Mouse (Mus musculus) embryonic facial prominence, embryonic 12.5 days (tissue): ENCODE measurements around the gene Tbxa2r. TPM values are rescaled to one million over a fixed set of nuclear protein-coding genes. Genes with fewer than 3 reads are reported as not detected.

Experiments
- ATAC-seq: fragments of 200-750 bp; cut with Nextera tagmentation; 2 replicates; pipeline ENCODE4 v1.8.0; 2017; ENCODE audit not compliant: insufficient number of reproducible peaks, insufficient read depth, low FRiP score, low TSS enrichment
- H3K27ac ChIP-seq: fragments of 300-500 bp; sonication (generic); 2 replicates; pipeline ENCODE4 v1.5.1; 2016; ENCODE audit warnings: mild to moderate bottlenecking
- H3K27me3 ChIP-seq: fragments of 300-500 bp; sonication (generic); 2 replicates; pipeline ENCODE4 v1.6.1; 2016; ENCODE audit warnings: mild to moderate bottlenecking, moderate library complexity
- H3K36me3 ChIP-seq: fragments of 300-500 bp; sonication (generic); 2 replicates; pipeline ENCODE4 v1.6.1; 2016; ENCODE audit warnings: mild to moderate bottlenecking
- H3K4me1 ChIP-seq: fragments of 300-500 bp; sonication (generic); 2 replicates; pipeline ENCODE4 v1.6.1; 2016
- H3K4me2 ChIP-seq: fragments of 300-500 bp; sonication (generic); replicated peaks from 2 replicates; pipeline ENCODE4 v1.6.1; 2016; ENCODE audit warnings: mild to moderate bottlenecking, moderate library complexity
- H3K4me3 ChIP-seq: fragments of 300-500 bp; sonication (generic); 2 replicates; pipeline ENCODE4 v1.5.1; 2016; ENCODE audit warnings: mild to moderate bottlenecking
- H3K9ac ChIP-seq: fragments of 300-500 bp; sonication (generic); 2 replicates; pipeline ENCODE4 v1.6.1; 2016; ENCODE audit warnings: mild to moderate bottlenecking, moderate library complexity
- H3K9me3 ChIP-seq: fragments of 300-500 bp; sonication (generic); 2 replicates; pipeline ENCODE4 v1.6.1; 2016; ENCODE audit warnings: mild to moderate bottlenecking, moderate library complexity
- WGBS: fragments of 180-500 bp; shearing (Covaris S2); methylation state at CpG from one replicate; pipeline ENCODE4 v1.1.7; 2016; 5-methylcytosine and 5-hydroxymethylcytosine counted together
- polyA plus RNA-seq: library from polyadenylated mRNA; unstranded; fragments of >200 nt; fragmentation: Nextera tagmentation; extraction: Ambion mirVana; gene quantifications from 2 replicates; pipeline ENCODE4 v1.2.1, GENCODE M21; 2016

The Tbxa2r gene
- polyA plus RNA-seq, 1 experiment from 2014 or later = 3.1 TPM

DNA sequence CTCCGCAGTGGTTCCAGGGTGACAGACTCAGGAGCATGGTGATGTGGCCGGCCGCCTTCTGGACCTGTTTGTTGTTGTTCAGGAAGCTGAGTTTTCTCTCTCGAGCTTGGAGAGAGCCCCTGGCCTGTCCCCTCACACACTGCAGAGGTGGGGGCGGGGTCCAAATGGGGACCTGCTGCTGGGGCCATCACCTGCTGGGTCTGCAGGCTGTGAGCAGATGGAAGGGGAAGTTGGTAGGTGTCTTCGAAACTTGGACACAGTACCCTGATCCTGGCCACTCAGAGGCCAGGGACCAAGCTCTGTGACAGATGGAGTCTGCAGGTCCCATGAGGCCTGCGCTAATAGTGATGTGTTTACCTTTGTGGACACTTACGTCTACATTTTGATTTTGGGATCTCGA lies 27.2 kb upstream of the Tbxa2r start:
- Histone ChIP-seq H3K27ac (no peak overlapping the region), H3K4me1 (0 out of 2 replicates have a peak, but pooled peaks cover 23% of the 10 kb centered on the region), H3K27me3 (no peaks in the 10 kb centered on the region), H3K36me3 (peaks cover 17% of the 10 kb centered on the region), H3K9ac (no peak overlapping the region), H3K9me3 (no peaks in the 10 kb centered on the region), H3K4me3 (no peak overlapping the region), H3K4me2 (no peak overlapping the region)
- no peak for ATAC-seq
- WGBS = 76% methylated on average over 9 of the region's 9 CpGs

DNA sequence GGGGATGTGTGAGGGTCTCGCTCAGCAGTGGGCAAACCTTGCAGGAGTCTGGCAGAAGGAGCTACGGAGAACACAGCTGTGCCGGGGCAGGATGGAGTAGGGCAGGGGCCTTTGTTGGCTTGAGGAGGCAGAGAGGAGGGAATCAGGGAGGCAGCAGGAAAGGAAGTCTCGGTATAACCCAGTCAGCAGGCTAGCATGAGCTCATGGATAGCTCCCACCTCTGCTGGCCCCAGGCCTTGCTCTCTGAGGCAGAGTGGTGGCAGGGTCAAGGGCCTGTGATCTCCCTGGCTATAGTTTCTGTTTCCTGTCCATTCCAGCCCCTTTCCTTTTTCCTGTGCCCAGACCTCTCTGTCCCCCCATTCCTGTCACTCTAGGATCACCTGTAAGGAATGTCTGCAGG lies 26.2 kb upstream of the Tbxa2r start:
- H3K4me1 ChIP-seq = 0 out of 2 replicates have a peak, but pooled peaks cover 21% of the 10 kb centered on the region
- no peak for ATAC-seq
- H3K36me3 ChIP-seq = peaks cover 26% of the 10 kb centered on the region
- H3K9me3 ChIP-seq = no peaks in the 10 kb centered on the region
- no peaks in the 10 kb centered on the region for H3K27me3 ChIP-seq
- peak overlapping the region; percentile 51 for H3K27ac ChIP-seq
- no peak overlapping the region for H3K4me2 ChIP-seq
- H3K4me3 ChIP-seq = no peak overlapping the region
- WGBS = 61% methylated on average over 4 of the region's 4 CpGs
- no peak overlapping the region for H3K9ac ChIP-seq

DNA sequence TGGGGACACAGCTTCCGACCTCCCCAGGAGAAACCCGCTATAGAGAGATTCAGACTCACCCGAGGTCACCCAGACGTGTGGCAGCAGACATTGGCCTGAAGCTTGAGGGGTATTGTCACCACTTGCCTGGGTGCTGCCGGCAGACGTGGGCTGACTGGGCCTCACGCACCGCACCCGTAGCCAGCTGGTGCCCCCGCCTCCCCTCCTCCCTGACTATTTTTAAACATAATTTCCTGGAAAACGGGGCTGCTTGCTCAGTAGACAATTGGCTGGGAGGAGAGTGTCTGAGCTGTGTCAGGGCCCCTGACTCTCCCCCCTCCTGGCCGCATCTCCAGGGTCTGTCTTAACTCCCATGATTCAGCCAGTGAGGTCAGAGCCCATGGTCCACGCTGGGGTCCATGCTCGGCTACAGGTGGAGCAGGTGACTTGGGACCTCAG lies 25.7 kb upstream of the Tbxa2r start:
- WGBS = 67% methylated on average over 14 of the region's 14 CpGs
- H3K9me3 ChIP-seq = no peaks in the 10 kb centered on the region
- 0 out of 2 replicates have a peak, but pooled peaks cover 18% of the 10 kb centered on the region for H3K4me1 ChIP-seq
- H3K36me3 ChIP-seq = peaks cover 31% of the 10 kb centered on the region
- no peak overlapping the region for H3K27ac ChIP-seq
- no peak overlapping the region for H3K4me2 ChIP-seq
- no peaks in the 10 kb centered on the region for H3K27me3 ChIP-seq
- ATAC-seq = no peak
- H3K4me3 ChIP-seq = no peak overlapping the region
- no peak overlapping the region for H3K9ac ChIP-seq

- WGBS = 72% methylated on average over 10 of the region's 10 CpGs
- H3K36me3 ChIP-seq = peaks cover 36% of the 10 kb centered on the region
- H3K4me1 ChIP-seq = 0 out of 2 replicates have a peak, but pooled peaks cover 18% of the 10 kb centered on the region
- no peaks in the 10 kb centered on the region for H3K9me3 ChIP-seq
- no peak overlapping the region for H3K4me3 ChIP-seq
- H3K27ac ChIP-seq = no peak overlapping the region
- H3K4me2 ChIP-seq = no peak overlapping the region
- no peak overlapping the region for H3K9ac ChIP-seq
- ATAC-seq = no peak
- H3K27me3 ChIP-seq = no peaks in the 10 kb centered on the region
These were observed 25.3 kb upstream of the Tbxa2r start for GRCm38 (mm10) chr10:81303258-81303657.

DNA sequence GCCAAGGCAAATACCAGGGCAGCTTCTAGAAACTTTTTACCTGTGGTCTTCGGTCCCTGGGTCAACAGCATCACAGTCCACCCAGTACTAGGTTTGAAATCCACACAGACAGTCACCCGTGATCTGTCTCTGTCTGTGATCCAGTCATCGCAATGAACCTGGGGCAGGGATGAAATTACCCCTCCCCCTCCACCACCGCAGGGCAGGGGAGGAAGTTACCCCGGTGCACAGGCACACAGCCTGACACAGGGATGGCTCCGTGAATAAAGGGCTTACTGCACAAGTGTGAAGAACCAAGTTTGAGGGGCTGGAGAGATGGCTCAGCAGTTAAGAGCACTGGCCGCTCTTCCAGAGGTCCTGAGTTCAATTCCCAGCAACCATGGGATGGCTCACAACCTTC lies 24.8 kb upstream of the Tbxa2r start:
- Histone ChIP-seq H3K36me3 (peaks cover 41% of the 10 kb centered on the region), H3K9ac (no peak overlapping the region), H3K27ac (no peak overlapping the region), H3K9me3 (no peaks in the 10 kb centered on the region), H3K4me1 (0 out of 2 replicates have a peak, but pooled peaks cover 18% of the 10 kb centered on the region), H3K4me3 (no peak overlapping the region), H3K27me3 (no peaks in the 10 kb centered on the region), H3K4me2 (no peak overlapping the region)
- ATAC-seq = no peak
- 73% methylated on average over 7 of the region's 7 CpGs for WGBS

DNA sequence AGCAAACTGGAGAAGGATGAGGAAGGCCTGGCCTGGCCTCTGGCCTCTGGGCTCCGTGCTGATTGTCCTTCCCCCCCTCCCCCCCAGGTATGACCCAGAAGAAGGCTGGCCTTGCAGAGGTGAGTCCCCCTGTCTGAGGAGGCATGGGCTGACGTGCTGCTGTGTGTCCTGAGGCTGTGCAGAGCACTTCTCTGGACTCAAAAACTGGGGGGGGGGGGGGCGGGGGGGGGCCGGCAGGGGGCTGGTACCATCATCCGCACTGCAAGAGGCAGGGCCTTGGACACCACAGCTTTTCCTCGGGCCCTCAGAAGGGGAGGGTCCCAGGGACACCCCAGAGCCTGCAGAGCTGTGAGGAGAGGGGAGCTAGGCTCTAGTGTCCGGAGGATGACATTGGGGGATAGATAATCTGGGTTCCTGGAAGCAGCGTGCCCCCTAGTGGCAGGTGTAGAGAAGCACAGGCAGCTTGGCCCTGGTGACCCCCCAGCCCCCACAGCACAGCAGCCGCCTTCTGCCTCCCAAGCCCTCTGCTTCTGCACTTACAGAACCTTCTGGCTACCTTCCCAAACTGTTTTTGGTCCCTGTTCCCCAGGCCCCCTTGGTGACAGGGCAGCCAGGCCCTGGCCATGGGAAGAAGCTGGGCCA lies 23.8 kb upstream of the Tbxa2r start:
- no peak for ATAC-seq
- WGBS = 34% methylated on average over 7 of the region's 9 CpGs
- Histone ChIP-seq H3K4me1 (0 out of 2 replicates have a peak, but pooled peaks cover 11% of the 10 kb centered on the region), H3K4me3 (no peak overlapping the region), H3K36me3 (peaks cover 51% of the 10 kb centered on the region), H3K27me3 (no peaks in the 10 kb centered on the region), H3K9ac (no peak overlapping the region), H3K4me2 (no peak overlapping the region), H3K9me3 (no peaks in the 10 kb centered on the region), H3K27ac (no peak overlapping the region)

DNA sequence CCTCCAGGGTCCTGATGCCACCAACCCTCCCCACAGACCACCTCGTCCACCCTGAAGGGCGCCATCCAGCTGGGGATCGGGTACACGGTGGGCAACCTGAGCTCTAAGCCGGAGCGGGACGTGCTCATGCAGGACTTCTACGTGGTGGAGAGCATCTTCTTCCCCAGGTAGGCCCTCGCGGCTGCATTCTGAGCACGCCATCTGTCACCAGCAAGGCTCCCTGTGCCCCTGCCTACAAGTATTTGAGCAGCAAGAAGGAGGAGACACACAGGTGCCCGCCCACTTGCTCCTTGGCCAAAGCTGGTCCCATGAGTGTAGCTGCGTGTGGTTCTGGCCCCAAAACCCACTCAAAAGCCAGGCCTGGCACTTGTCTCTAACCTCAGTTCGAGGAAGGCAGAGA lies 22.9 kb upstream of the Tbxa2r start:
- Histone ChIP-seq H3K27ac (no peak overlapping the region), H3K4me1 (0 out of 2 replicates have a peak, but pooled peaks cover 11% of the 10 kb centered on the region), H3K9ac (no peak overlapping the region), H3K4me2 (no peak overlapping the region), H3K4me3 (no peak overlapping the region), H3K9me3 (no peaks in the 10 kb centered on the region), H3K36me3 (peaks cover 60% of the 10 kb centered on the region), H3K27me3 (no peaks in the 10 kb centered on the region)
- ATAC-seq = no peak
- WGBS = 92% methylated on average over 14 of the region's 14 CpGs

GRCm38 (mm10) chr10:81306173-81306668 lies 22.3 kb upstream of the Tbxa2r start:
- Histone ChIP-seq H3K9ac (no peak overlapping the region), H3K27me3 (no peaks in the 10 kb centered on the region), H3K4me2 (no peak overlapping the region), H3K27ac (no peak overlapping the region), H3K4me3 (no peak overlapping the region), H3K36me3 (peaks cover 66% of the 10 kb centered on the region), H3K4me1 (0 out of 2 replicates have a peak, but pooled peaks cover 11% of the 10 kb centered on the region), H3K9me3 (no peaks in the 10 kb centered on the region)
- WGBS = 94% methylated on average over 12 of the region's 12 CpGs
- no peak for ATAC-seq

DNA sequence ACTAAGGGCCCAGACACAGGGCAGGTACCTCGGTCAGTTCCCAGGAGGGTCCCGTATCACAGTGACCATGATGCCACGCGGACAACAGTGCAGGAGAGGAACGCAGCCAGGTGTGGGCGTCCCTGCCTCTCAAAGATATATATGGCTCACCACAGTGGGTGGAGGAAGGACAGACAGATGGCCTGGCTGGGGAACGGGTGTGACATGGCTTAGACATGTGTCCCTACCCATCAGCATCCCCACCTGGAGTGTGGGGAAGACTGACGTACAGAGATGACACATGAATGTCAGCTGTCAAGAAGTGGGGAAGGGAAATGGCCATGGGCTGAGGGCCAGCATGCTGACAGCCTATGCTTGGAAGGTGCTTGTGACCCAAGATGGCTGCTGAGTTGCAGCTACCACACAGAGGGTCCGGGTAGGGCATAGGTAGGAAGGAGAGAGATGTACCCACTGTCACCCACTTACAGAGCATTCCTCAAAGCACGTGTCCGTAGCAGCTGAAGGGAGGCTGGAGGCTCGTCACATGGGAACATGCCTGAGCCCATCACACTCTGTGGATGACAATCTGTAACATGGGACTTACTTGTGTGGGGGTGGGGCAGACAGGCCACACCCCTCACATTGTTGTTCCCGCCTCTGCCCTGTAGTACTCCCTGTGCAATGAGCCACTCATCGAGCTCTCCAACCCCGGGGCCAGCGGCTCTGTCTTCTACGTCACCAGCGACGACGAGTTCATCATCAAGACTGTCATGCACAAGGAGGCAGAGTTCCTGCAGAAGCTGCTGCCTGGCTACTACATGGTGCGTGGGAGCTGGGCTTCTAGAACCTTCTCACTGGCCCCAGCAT lies 21.5 kb upstream of the Tbxa2r start:
- Histone ChIP-seq H3K4me2 (no peak overlapping the region), H3K36me3 (peaks cover 68% of the 10 kb centered on the region), H3K27me3 (no peaks in the 10 kb centered on the region), H3K4me1 (0 out of 2 replicates have a peak, but pooled peaks cover 11% of the 10 kb centered on the region), H3K4me3 (no peak overlapping the region), H3K9ac (no peak overlapping the region), H3K9me3 (no peaks in the 10 kb centered on the region), H3K27ac (no peak overlapping the region)
- no peak for ATAC-seq
- 94% methylated on average over 21 of the region's 21 CpGs for WGBS

DNA sequence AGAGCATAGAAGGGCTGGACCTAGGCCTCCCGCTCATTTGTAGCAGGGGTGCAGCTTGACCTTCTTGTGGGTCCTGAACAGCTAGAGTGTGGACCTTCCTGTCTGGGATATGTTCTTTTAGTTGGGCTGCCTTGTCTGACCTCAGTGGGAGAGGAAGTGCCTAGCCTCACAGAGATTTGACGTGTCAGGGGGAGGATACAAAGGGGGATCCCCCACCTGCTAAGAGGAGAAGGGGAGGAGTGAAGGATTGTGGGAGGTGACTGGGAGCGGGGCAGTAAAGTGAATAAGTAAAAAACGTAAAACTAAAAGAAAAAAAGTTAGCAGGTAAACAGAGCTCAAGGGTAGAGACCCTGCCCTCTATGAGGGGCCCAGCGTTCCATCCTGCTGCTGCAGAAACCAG lies 19.0 kb upstream of the Tbxa2r start:
- no peak overlapping the region for H3K9ac ChIP-seq
- H3K4me1 ChIP-seq = 0 out of 2 replicates have a peak, but pooled peaks cover 1% of the 10 kb centered on the region
- no peaks in the 10 kb centered on the region for H3K27me3 ChIP-seq
- no peak for ATAC-seq
- H3K36me3 ChIP-seq = peaks cover 93% of the 10 kb centered on the region
- WGBS = 90% methylated on average over 5 of the region's 5 CpGs
- no peak overlapping the region for H3K27ac ChIP-seq
- H3K4me3 ChIP-seq = no peak overlapping the region
- H3K9me3 ChIP-seq = no peaks in the 10 kb centered on the region
- H3K4me2 ChIP-seq = no peak overlapping the region

GRCm38 (mm10) chr10:81313581-81313980 lies 14.9 kb upstream of the Tbxa2r start:
- ATAC-seq = no peak
- H3K4me3 ChIP-seq = no peak overlapping the region
- no peak overlapping the region for H3K9ac ChIP-seq
- no peaks in the 10 kb centered on the region for H3K27me3 ChIP-seq
- no peaks in the 10 kb centered on the region for H3K9me3 ChIP-seq
- 95% methylated on average over 13 of the region's 13 CpGs for WGBS
- H3K36me3 ChIP-seq = peaks cover 89% of the 10 kb centered on the region
- H3K4me1 ChIP-seq = peaks cover 15% of the 10 kb centered on the region
- no peak overlapping the region for H3K4me2 ChIP-seq
- no peak overlapping the region for H3K27ac ChIP-seq

DNA sequence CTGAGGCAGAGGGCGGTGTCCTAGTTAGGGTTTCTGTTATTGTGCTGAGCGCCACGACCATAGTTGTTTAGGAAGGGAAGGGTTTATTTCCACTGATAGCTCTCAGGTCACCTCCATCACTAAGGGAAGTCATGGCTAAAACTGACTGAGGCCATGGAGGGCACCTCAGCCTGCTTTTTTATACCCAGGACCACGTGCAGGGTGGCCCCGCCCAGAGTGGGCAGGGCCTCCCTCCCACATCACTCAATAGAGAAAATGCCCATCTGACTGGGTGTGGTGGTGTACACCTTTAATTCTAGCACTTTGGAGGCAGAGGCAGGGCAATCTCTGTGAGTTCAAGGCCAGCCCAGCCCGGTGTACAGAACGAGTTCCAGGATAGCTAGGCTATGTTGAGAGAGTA lies 14.3 kb upstream of the Tbxa2r start:
- Histone ChIP-seq H3K27ac (no peak overlapping the region), H3K27me3 (no peaks in the 10 kb centered on the region), H3K9me3 (no peaks in the 10 kb centered on the region), H3K4me1 (peaks cover 21% of the 10 kb centered on the region), H3K4me3 (no peak overlapping the region), H3K36me3 (peaks cover 87% of the 10 kb centered on the region), H3K9ac (no peak overlapping the region), H3K4me2 (no peak overlapping the region)
- ATAC-seq = no peak
- WGBS = 78% methylated on average over 7 of the region's 7 CpGs
